Comparison of ENCODE assay signal across 14 mouse cellular contexts in genomic region chr9:56141776-56142175, GRCm38 (mm10). TPM values are rescaled to one million over a fixed set of nuclear protein-coding genes. Genes with fewer than 3 reads are reported as not detected.
DNase-seq lines count a peak whose midpoint lies in the region; ATAC-seq and TF ChIP-seq lines count a peak whose summit lies in the region.
"Had no signal": no experiment of that assay in that cellular context is flagged by ENCODE, and none has a peak within 500 bp of the region (broad histone marks: within the 10 kb centered on the region; RNA-seq: fewer than 3 reads in every experiment).

No protein-coding gene starts in this region.

- H3K27me3 ChIP-seq in heart, embryonic 14.5 days (ENCODE audit: control insufficient read depth, insufficient read depth, low read length) = no peaks in the 10 kb centered on the region
- H3K27me3 ChIP-seq in thymus, adult 2 months (ENCODE audit: control insufficient read depth, insufficient read depth, low read length) = no peaks in the 10 kb centered on the region
- no peaks in the 10 kb centered on the region for H3K27me3 ChIP-seq in kidney, embryonic 16.5 days (ENCODE audit: insufficient read depth, low read length)
- H3K27me3 ChIP-seq: heart, embryonic 13.5 days; hindbrain, embryonic 12.5 days; liver, embryonic 13.5 days; midbrain, embryonic 12.5 days had no signal

- 69% methylated on average over 9 of the region's 9 CpGs for WGBS in heart, embryonic 14.5 days
- 71% methylated on average over 9 of the region's 9 CpGs for WGBS in thymus, adult 2 months
- WGBS in kidney, embryonic 16.5 days = 51% methylated on average over 9 of the region's 9 CpGs

- peak; percentile 54; the same call in 1 of the 2 replicates for TF ChIP-seq CTCF in thymus, adult 2 months (IDR thresholded peaks at IDR 0.05; ENCODE audit: borderline replicate concordance, control insufficient read depth, extremely low read depth, insufficient read depth, low read length, poor library complexity)

- peak overlapping the region in 1 of 2 experiments; percentile 39; a peak in 1 of 4 replicates for H3K27ac ChIP-seq in heart, embryonic 14.5 days (replicated peaks in 1 of 2; ENCODE audit: control insufficient read depth in 1 of 2, insufficient read depth in 1 of 2, low read depth in 2 of 2, low read length in 2 of 2)
- H3K27ac ChIP-seq in thymus, adult 2 months (ENCODE audit: control insufficient read depth, insufficient read depth, low read length) = no peak overlapping the region
- no peak overlapping the region for H3K27ac ChIP-seq in kidney, embryonic 16.5 days (ENCODE audit: low read length)
- H3K27ac ChIP-seq: hindbrain, embryonic 12.5 days; liver, embryonic 13.5 days; midbrain, embryonic 12.5 days had no signal

- no peak overlapping the region for H3K4me2 ChIP-seq in heart, embryonic 14.5 days (ENCODE audit: low read length)
- H3K4me2 ChIP-seq in kidney, embryonic 16.5 days (replicated peaks; ENCODE audit: low read depth, low read length) = no peak overlapping the region
- H3K4me2 ChIP-seq: heart, embryonic 13.5 days; hindbrain, embryonic 12.5 days; liver, embryonic 13.5 days; midbrain, embryonic 12.5 days had no signal

- TF ChIP-seq POLR2A in thymus, adult 2 months (IDR thresholded peaks at IDR 0.05; ENCODE audit: control insufficient read depth, extremely low read depth, insufficient read depth, low read length, poor library complexity) = no peak

- H3K9me3 ChIP-seq in heart, embryonic 14.5 days (ENCODE audit: control insufficient read depth, low read length) = no peaks in the 10 kb centered on the region
- H3K9me3 ChIP-seq in kidney, embryonic 16.5 days (ENCODE audit: low read length) = no peaks in the 10 kb centered on the region
- H3K9me3 ChIP-seq: heart, embryonic 13.5 days; hindbrain, embryonic 12.5 days; liver, embryonic 13.5 days; midbrain, embryonic 12.5 days had no signal

- peaks cover 3 to 14% of the 10 kb centered on the region in 2 experiments for H3K4me1 ChIP-seq in heart, embryonic 14.5 days (ENCODE audit: control insufficient read depth in 2 of 2, insufficient read depth in 2 of 2, low read length in 2 of 2)
- peaks cover 5% of the 10 kb centered on the region for H3K4me1 ChIP-seq in thymus, adult 2 months (replicated peaks; ENCODE audit: control insufficient read depth, insufficient read depth, low read length)
- no peaks in the 10 kb centered on the region for H3K4me1 ChIP-seq in kidney, embryonic 16.5 days (ENCODE audit: insufficient read depth, low read length)
- H3K4me1 ChIP-seq: hindbrain, embryonic 12.5 days; liver, embryonic 13.5 days; midbrain, embryonic 12.5 days had no signal

- DNase-seq in heart, adult 9 months (ENCODE audit: low spot score in 2 of 2) = no peak
- DNase-seq in thymus, adult 2 months = no peak
- DNase-seq in thymus, postnatal 14 days = no peak
- no peak for DNase-seq in adipocyte (ENCODE audit: low spot score)
- no peak for DNase-seq in frontal cortex, postnatal 25 days (ENCODE audit: low spot score in 2 of 2)
- DNase-seq: cerebellum, adult 2 months; liver, embryonic 13.5 days; lung, postnatal 36 days; right cerebral cortex, postnatal 25 days had no signal

- no peak overlapping the region for H3K4me3 ChIP-seq in heart, embryonic 14.5 days (ENCODE audit: control insufficient read depth in 1 of 2, insufficient read depth in 1 of 2, low read depth in 1 of 2, low read length in 2 of 2)
- no peak overlapping the region for H3K4me3 ChIP-seq in thymus, adult 2 months (ENCODE audit: control insufficient read depth, insufficient read depth, low read length)
- no peak overlapping the region for H3K4me3 ChIP-seq in kidney, embryonic 16.5 days (ENCODE audit: low read length)
- H3K4me3 ChIP-seq: heart, embryonic 13.5 days; hindbrain, embryonic 12.5 days; liver, embryonic 13.5 days; midbrain, embryonic 12.5 days had no signal

- peaks cover 74% of the 10 kb centered on the region for H3K36me3 ChIP-seq in heart, embryonic 14.5 days (ENCODE audit: control insufficient read depth, insufficient read depth, low read length)
- peaks cover 3% of the 10 kb centered on the region for H3K36me3 ChIP-seq in thymus, adult 2 months (ENCODE audit: control insufficient read depth, insufficient read depth, low read length)
- peaks cover 55% of the 10 kb centered on the region for H3K36me3 ChIP-seq in kidney, embryonic 16.5 days (ENCODE audit: insufficient read depth, low read length)

- 0 out of 2 replicates have a peak, but pooled peaks have one; percentile 35 for ATAC-seq in heart, embryonic 14.5 days (ENCODE audit: insufficient number of reproducible peaks, insufficient read depth, low FRiP score, low read depth)
- ATAC-seq in kidney, embryonic 16.5 days (ENCODE audit: low FRiP score, low TSS enrichment) = peak; percentile 77

- H3K9ac ChIP-seq in heart, embryonic 14.5 days (ENCODE audit: low read length) = no peak overlapping the region
- no peak overlapping the region for H3K9ac ChIP-seq in kidney, embryonic 16.5 days (replicated peaks; ENCODE audit: low read length)
- H3K9ac ChIP-seq: heart, embryonic 13.5 days; hindbrain, embryonic 12.5 days; liver, embryonic 13.5 days; midbrain, embryonic 12.5 days had no signal

RNA-seq across cellular contexts. Expression of gene Tspan3, which starts 23.5 kb away (rescaled TPM):
- 469 and 487 TPM in 2 replicates for polyA plus RNA-seq in heart, embryonic 14.5 days (2014; fragmentation: Nextera tagmentation; extraction: Ambion mirVana)
- polyA plus RNA-seq in thymus, adult 2 months (2012; rRNA removed) = 120 and 146 TPM in 2 replicates
- polyA plus RNA-seq in kidney, embryonic 16.5 days (2015; fragmentation: Nextera tagmentation; extraction: Ambion mirVana) = 537 and 577 TPM in 2 replicates

RNA-seq across cellular contexts. Expression of gene Pstpip1, which starts 52.0 kb away (rescaled TPM):
- 0.55 and 0.82 TPM in 2 replicates for polyA plus RNA-seq in heart, embryonic 14.5 days (2014; fragmentation: Nextera tagmentation; extraction: Ambion mirVana)
- 184 and 196 TPM in 2 replicates for polyA plus RNA-seq in thymus, adult 2 months (2012; rRNA removed)
- polyA plus RNA-seq in kidney, embryonic 16.5 days (2015; fragmentation: Nextera tagmentation; extraction: Ambion mirVana) = 0.91 and 0.96 TPM in 2 replicates

Comparison
In these comparisons a context has a peak if more than half of its experiments do, and no peak if none do; other contexts are left out.
1. RNA of gene Pstpip1, which starts 52.0 kb away (polyA plus RNA-seq): 184 to 196 TPM in thymus, adult 2 months; 0.91 to 0.96 TPM in kidney, embryonic 16.5 days and 0.55 to 0.82 TPM in heart, embryonic 14.5 days; every median in the first group is over 10 times any median in the second.